Mouse (Mus musculus): ENCODE results near the gene Gm20388.

Gm20388 gene

GRCm38 (mm10) chr8:121853586-121853985 is 1942.9 kb downstream of the Gm20388 start:
- no peak for DNase-seq (ENCODE audit: inconsistent ontology term)

DNA sequence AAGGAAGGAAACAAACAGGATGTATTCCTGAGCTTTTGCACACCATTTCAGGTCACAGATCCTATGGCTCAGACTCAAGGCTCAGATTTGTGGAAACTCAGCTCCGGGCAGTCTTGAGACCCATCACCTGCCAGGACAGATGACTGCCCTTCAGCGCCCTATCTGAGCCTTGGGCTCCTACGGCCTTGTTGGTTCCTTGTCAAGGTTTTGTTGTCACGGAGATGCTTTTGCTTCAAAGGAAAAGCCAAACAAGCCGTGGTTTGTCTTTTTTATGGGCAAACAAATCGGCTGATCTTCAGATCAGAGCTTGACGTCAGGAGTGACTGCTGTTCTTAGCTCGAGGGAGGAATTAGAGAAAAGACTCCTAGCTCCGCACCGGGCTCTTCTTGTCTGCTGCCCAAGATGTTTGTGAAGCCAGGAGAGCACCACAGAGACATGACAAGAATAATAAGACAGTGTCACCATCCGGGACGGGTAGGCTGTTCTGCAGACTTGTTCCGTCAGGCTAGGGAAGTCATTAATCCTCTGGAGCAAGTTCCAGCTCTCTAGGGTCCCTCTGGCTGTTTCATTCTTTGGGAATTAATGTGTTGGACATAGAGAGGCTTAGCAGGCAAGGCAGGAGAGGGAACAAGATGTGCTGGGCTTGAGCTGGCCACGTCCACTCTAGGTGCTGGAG is 1945.6 kb downstream of the Gm20388 start:
- no peak for DNase-seq (ENCODE audit: inconsistent ontology term)

GRCm38 (mm10) chr8:121857331-121857730 is 1946.7 kb downstream of the Gm20388 start:
- peak; percentile 95 for DNase-seq (ENCODE audit: inconsistent ontology term)

DNA sequence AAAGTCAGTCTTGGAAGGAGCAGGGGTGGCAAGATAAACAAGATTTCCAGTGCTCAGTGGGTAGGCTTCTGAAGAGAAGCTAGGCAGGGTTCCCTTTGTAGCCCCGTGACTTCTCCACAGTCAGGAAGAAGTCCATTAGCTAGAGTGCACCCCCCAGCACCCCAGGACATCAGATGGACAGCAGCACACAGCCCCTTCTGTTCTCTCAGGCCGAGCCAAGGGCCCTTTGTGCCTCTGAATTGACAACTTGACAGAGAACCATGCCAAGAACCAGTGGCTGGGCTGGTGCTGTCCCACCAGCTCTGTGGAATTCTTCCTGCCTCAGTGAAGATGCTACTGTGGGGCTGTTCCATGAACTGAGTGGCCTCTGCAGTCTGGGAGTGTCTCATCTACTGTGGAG is 1947.1 kb downstream of the Gm20388 start:
- peak; percentile 88 for DNase-seq (ENCODE audit: inconsistent ontology term)

DNA sequence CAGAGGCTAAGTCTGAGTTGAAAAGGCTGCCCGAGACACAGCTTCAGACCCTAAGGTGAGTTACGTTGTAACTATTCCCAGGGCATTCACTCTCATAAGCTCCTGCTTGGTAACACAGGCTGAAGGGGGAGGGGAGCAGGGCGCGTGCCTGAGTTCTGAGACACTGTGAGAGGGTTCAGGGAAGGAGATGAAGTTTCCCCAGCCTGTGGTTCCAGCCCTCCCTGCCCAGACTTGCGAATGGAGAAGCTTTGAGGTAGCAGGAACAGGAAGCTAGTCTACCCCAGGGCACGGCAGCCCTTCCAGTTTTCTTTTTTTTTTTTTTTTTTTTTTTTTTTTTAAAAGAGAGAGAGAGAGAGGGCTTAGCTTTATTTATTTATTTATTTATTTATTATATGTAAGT is 1950.6 kb downstream of the Gm20388 start:
- DNase-seq (ENCODE audit: inconsistent ontology term), result no peak

- no peak for DNase-seq (ENCODE audit: inconsistent ontology term)
Observed at GRCm38 (mm10) chr8:121861806-121862548, 1951.3 kb downstream of the Gm20388 start.

GRCm38 (mm10) chr8:121865356-121865755 is 1954.7 kb downstream of the Gm20388 start:
- DNase-seq (ENCODE audit: inconsistent ontology term), result no peak

DNA sequence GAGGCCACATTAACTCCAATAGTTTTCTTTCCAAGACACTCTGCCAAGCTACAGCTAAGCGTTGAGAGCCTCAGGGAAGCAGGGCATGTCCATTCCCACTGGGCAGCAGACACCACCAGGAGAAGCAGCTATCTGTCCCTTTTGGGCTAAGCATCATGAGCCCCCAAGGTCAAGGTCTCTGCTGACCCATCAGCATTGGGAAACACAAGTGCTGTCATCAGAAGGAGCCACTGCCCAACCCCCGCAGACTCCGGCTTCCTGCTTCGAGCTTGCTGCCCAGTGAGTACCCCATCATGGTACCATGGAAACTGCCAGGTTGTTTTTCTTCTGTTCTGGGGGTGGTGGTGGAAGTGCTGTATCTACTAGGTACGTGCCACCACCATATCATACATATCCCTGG is 1957.6 kb downstream of the Gm20388 start:
- no peak for DNase-seq (ENCODE audit: inconsistent ontology term)

GRCm38 (mm10) chr8:121868896-121869295 is 1958.3 kb downstream of the Gm20388 start:
- peak; percentile 69 for DNase-seq (ENCODE audit: inconsistent ontology term)

GRCm38 (mm10) chr8:121870190-121870589 is 1959.5 kb downstream of the Gm20388 start:
- DNase-seq (ENCODE audit: inconsistent ontology term), result no peak

GRCm38 (mm10) chr8:121871833-121872440 is 1961.3 kb downstream of the Gm20388 start:
- no peak for DNase-seq (ENCODE audit: inconsistent ontology term)

DNA sequence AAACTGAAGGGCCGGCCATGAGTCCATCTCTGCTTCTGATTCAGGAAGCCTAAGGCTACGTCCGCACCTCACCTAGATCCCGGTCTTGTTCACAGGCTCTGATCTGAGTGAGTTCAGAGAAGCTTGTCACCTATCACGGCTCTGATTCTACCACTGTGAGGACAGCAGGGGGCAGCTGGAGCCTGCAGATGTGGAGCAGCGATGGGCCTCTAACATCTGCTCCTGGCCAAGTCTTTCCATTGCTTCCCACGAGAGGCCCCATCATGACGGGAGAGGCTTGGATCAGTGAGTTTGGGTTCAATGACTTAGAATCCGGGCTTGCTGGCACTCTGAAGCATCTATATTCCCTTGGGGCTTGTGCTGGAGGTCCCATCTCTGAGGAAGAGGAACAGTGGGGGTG is 1963.4 kb downstream of the Gm20388 start:
- DNase-seq (ENCODE audit: inconsistent ontology term), result no peak

GRCm38 (mm10) chr8:121875045-121875444 is 1964.4 kb downstream of the Gm20388 start:
- no peak for DNase-seq (ENCODE audit: inconsistent ontology term)

DNA sequence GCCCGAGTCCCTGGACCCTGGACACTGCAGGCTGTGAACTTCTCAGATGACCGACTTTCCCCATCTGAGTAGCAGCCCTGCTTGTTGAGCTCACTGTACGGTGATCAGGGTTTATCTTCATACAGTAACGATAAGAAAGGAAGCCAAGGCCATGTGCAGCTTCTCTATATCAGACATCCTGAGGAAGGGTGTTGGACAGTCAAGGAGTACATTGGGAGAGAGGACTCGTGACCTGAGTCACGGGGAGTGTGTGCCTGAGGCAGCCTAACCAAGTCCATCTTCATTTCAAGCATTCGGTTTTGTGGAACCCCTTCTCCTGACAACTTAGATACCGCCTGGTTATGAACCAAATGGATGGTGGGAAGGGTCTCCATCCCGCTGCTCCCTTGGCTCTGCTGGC is 1964.9 kb downstream of the Gm20388 start:
- no peak for DNase-seq (ENCODE audit: inconsistent ontology term)

GRCm38 (mm10) chr8:121877212-121877611 is 1966.6 kb downstream of the Gm20388 start:
- DNase-seq (ENCODE audit: inconsistent ontology term), result no peak

DNA sequence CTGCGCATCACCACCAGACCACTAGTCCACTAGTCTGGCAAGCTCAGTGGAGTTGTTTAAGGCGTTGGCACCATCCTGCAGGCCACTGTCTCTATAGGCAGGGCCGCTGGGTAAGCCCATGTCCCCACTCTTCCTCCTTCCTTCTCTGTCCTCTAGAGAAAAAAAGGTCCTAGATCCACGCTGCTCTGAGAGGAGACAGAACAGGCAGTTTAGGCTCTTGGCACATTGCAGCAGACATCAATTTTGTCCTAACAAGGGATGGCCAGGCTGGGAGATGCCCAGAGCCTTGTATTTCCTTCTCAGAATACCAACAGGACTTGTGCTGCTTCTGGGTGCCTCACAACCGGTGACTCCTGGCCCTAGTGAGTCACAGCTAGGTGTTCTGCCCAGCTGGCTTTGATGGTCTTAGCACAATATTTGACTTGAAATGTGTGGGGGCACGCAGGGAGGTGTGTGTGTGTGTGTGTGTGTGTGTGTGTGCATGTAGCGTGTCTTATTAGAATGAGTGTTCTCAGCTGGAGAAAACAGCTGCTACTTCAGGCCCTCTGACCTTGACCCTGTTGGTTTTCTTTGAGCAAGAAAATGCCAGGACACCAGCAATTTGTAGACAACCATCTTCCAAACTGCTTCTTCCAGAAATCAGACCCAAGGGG is 1967.3 kb downstream of the Gm20388 start:
- no peak for DNase-seq (ENCODE audit: inconsistent ontology term)

DNA sequence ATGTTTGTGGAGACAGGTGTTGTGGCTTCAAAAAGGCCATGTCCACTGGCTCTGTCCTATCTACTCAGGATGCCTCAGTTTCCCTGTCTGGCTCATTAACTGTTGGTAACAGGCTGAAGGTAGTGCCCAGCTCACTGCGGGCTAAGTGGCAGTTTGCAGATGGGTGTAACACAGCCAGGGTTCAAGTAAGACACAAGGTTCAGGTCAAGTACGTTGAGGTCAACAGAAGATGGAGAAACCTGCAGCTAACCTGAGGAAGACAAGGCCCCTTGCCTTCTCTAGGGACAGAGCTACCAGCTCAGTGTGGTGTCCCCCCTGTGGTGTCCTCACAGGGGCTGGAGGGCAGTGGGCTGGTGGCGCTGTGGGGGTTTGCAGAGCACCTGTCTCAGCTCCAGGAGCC is 1969.1 kb downstream of the Gm20388 start:
- DNase-seq (ENCODE audit: inconsistent ontology term), result no peak

DNA sequence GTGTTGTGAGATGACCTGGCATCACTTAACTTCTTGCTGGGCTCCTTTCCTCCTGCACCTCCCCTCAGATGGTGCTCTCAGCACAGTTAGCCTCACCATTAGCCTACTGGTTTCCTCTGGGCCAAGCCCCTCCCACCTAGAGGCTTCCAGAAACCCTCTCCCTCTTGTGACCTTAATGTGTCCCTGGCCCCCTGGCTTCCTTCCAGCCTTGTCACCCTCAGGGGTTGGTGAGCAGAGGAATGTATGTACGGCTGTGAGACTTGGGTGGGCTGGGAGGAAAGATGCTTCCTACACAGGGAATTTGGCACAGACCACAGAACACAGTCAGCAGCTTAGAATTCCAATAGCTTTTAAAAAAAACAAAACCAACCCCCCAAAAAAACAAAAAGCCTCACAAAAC is 1970.2 kb downstream of the Gm20388 start:
- DNase-seq (ENCODE audit: inconsistent ontology term), result peak; percentile 87

DNA sequence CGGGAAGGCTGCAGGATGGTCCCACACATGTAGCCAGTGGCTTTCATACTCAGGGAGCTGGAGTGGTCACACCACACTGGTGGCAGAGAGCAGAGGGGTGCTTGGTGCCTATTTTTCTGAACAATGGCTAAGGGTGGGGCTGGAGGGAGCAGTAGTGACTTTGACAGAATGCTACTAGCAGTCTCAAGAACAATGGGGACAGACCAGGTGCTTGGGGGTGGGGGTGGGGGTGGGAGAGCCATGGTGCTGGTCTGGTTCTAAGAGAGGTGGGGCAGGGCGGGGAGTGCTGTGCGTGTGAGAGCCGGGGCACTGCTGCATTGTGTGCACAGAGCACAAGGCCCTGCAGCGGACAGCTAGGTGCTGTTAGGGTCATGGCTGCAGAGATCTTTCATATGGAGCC is 1971.3 kb downstream of the Gm20388 start:
- DNase-seq (ENCODE audit: inconsistent ontology term), result no peak

GRCm38 (mm10) chr8:121884181-121884580 is 1973.5 kb downstream of the Gm20388 start:
- DNase-seq (ENCODE audit: inconsistent ontology term), result no peak

- no peak for DNase-seq (ENCODE audit: inconsistent ontology term)
Observed at GRCm38 (mm10) chr8:121885001-121885400, 1974.4 kb downstream of the Gm20388 start.

DNA sequence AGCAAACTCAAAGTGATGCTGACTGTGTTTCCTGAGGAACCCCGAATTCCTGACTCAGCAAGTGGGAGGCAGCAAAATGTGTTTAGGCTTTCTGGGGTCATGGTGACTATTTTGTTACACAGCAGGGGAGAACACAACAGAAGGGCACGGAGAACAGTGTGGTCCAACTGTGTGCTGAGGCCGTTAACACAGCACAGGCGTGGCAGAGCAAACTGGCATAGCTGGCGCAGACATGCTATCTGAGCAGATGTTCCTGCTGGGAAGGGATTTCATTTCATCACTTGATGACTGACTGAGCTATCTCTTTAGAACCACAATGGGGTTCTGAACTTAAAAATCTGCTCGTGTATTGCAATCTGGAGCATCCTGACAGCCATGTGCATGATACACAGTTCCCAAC is 1974.8 kb downstream of the Gm20388 start:
- no peak for DNase-seq (ENCODE audit: inconsistent ontology term)

Data from Muller cell, postnatal 12 days (primary cell).